Mouse (Mus musculus): ENCODE measurements at regions not wholly inside any gene's neighbourhood (a gene's known extent, or its start where the extent isn't known, plus 50 kb on each side); places are given as distances from the start of the nearest gene placed in this dataset.
"Not testable (repeated sequence)": the region's sequence is repeated elsewhere in the genome, so short reads cannot be mapped to it uniquely, and the experiment has no call there.

DNA sequence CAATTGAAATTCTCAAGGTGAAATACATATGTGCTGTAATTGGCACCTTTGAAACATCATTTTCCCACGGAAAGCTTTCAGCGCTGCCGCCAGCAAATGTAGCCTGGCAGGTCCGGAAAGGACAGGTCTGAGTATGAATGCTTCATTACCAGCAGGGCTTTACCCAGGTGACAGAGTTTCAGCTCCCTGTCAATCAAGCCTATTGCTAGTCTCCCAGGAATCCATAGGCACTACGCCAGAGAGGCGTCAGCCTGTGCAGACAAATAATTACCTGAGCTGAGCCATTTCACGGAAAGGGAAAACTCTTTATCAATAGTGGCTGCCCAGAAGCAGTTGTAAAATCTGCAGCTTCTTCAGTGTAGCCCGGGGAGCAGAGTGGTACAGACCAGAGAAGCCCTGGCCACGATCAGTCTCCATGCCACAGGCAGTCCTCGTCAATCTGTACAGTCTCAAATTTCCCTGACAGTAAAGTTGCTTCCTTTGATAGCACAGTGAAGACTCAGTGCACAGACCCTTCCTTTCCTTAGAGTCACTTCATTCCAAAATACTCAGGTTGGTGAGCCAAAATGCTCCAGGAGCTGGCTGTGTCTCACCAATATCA, 340.7 kb downstream of the Samd5 start:
- 67% methylated on average over 10 of the region's 10 CpGs for WGBS
- H3K27me3 ChIP-seq (ENCODE audit: control insufficient read depth, insufficient read depth, low read length): no peaks in the 10 kb centered on the region
- no peak for ATAC-seq (ENCODE audit: insufficient read depth, low FRiP score)

DNA sequence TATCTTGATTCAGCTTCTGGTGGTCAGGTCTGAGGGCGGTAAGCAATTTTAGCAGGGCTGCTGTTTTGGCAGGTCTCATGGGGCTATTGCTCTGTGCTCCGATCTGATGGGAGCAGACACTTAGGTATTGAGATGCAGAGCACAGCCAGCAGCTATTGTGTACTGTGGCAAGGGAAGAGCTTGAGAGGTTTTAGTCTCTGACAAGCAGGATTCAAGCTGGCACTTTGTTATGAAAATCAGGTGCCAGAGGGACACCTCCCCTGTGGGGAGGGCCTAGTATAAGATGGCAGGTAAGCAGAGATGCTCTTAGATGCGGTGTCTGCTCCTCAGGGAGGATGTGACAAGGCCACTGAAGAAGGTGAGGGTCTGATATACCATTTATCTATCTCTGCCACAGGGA, 343.3 kb downstream of the Samd5 start:
- H3K36me3 ChIP-seq (ENCODE audit: control insufficient read depth, insufficient read depth, low read length): no peaks in the 10 kb centered on the region
- no peaks in the 10 kb centered on the region for H3K4me1 ChIP-seq (ENCODE audit: control insufficient read depth, insufficient read depth, low read length)
- no peaks in the 10 kb centered on the region for H3K27me3 ChIP-seq (ENCODE audit: control insufficient read depth, insufficient read depth, low read length)
- no peak overlapping the region for H3K27ac ChIP-seq (ENCODE audit: low read length)
- H3K4me3 ChIP-seq (replicated peaks; ENCODE audit: low read length): no peak overlapping the region
- WGBS: 71% methylated on average over 3 of the region's 3 CpGs
- no peak for ATAC-seq (ENCODE audit: insufficient read depth, low FRiP score)
- H3K9me3 ChIP-seq (replicated peaks; ENCODE audit: control insufficient read depth, low read length): no peaks in the 10 kb centered on the region; the same call in 1 of the 2 replicates
- H3K9ac ChIP-seq (ENCODE audit: low read length): no peak overlapping the region
- H3K4me2 ChIP-seq (ENCODE audit: low read depth, low read length): no peak overlapping the region

More for the DNA sequence above, 340.7 kb downstream of the Samd5 start:
- Histone ChIP-seq H3K9ac (ENCODE audit: low read length) (no peak overlapping the region), H3K27ac (ENCODE audit: low read length) (no peak overlapping the region), H3K4me2 (ENCODE audit: low read depth, low read length) (no peak overlapping the region), H3K9me3 (replicated peaks; ENCODE audit: control insufficient read depth, low read length) (no peaks in the 10 kb centered on the region), H3K36me3 (ENCODE audit: control insufficient read depth, insufficient read depth, low read length) (no peaks in the 10 kb centered on the region), H3K4me1 (ENCODE audit: control insufficient read depth, insufficient read depth, low read length) (no peaks in the 10 kb centered on the region), H3K4me3 (replicated peaks; ENCODE audit: low read length) (no peak overlapping the region)

DNA sequence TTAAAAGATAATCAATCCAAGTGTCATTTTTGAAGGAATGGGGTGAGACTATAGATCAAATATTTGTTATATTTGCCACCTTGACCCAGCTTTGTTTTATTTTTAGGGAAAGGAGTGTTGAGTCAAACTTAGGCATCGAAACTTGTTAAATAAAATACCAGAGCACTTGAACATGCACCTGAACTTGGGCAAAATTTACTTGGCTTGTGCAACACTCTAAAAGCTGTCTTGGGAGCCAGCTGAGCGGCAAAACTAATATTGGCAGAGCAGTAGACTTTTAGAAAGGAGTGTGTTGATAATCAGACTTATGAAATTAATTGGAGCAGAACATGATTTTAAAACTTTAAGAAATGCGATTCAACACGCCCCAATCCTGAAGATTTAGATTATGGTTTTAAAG, 346.7 kb downstream of the Samd5 start:
- Histone ChIP-seq H3K4me3 (replicated peaks; ENCODE audit: low read length) (no peak overlapping the region), H3K36me3 (ENCODE audit: control insufficient read depth, insufficient read depth, low read length) (no peaks in the 10 kb centered on the region), H3K9ac (ENCODE audit: low read length) (no peak overlapping the region), H3K4me2 (ENCODE audit: low read depth, low read length) (no peak overlapping the region), H3K9me3 (replicated peaks; ENCODE audit: control insufficient read depth, low read length) (no peaks in the 10 kb centered on the region; the same call in 1 of the 2 replicates), H3K4me1 (ENCODE audit: control insufficient read depth, insufficient read depth, low read length) (no peaks in the 10 kb centered on the region), H3K27me3 (ENCODE audit: control insufficient read depth, insufficient read depth, low read length) (no peaks in the 10 kb centered on the region), H3K27ac (ENCODE audit: low read length) (no peak overlapping the region)
- ATAC-seq (ENCODE audit: insufficient read depth, low FRiP score): no peak
- WGBS: 75% methylated on average over 4 of the region's 4 CpGs

- H3K4me1 ChIP-seq (ENCODE audit: control insufficient read depth, insufficient read depth, low read length); ATAC-seq (ENCODE audit: insufficient read depth, low FRiP score); H3K9ac ChIP-seq (ENCODE audit: low read length); H3K9me3 ChIP-seq (replicated peaks; ENCODE audit: control insufficient read depth, low read length); H3K27ac ChIP-seq (ENCODE audit: low read length); H3K27me3 ChIP-seq (ENCODE audit: control insufficient read depth, insufficient read depth, low read length); H3K36me3 ChIP-seq (ENCODE audit: control insufficient read depth, insufficient read depth, low read length); H3K4me3 ChIP-seq (replicated peaks; ENCODE audit: low read length); H3K4me2 ChIP-seq (ENCODE audit: low read depth, low read length): not testable (repeated sequence)
- 82% methylated on average over 4 of the region's 4 CpGs for WGBS
Measured at GRCm38 (mm10) chr10:9327881-9328280, 347.1 kb downstream of the Samd5 start.

DNA sequence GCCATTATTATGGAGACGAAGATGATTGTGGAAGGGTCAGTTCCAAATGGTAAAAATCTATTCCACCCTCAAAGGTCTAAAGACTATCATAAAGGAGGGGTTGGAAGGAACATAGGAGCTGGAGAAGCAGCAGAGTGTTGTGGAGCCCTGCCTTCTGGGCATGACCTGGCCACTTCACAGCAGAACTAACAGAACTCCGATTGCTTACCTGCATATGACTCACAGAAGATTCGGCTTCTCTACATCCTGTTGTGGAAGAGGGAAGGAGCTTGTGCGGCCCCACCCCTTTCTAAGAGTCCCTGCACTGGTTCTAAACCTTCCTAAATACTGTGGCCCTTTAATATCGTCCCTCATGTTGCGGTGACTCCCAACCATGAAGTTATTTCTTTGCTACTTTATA, 362.7 kb downstream of the Samd5 start:
- H3K36me3 ChIP-seq (ENCODE audit: control insufficient read depth, insufficient read depth, low read length): no peaks in the 10 kb centered on the region
- WGBS: 86% methylated on average over 6 of the region's 6 CpGs
- no peaks in the 10 kb centered on the region for H3K27me3 ChIP-seq (ENCODE audit: control insufficient read depth, insufficient read depth, low read length)
- no peak for ATAC-seq (ENCODE audit: insufficient read depth, low FRiP score)
- no peak overlapping the region for H3K4me3 ChIP-seq (replicated peaks; ENCODE audit: low read length)
- no peak overlapping the region for H3K4me2 ChIP-seq (ENCODE audit: low read depth, low read length)
- peaks cover 5% of the 10 kb centered on the region; the same call in 1 of the 2 replicates for H3K4me1 ChIP-seq (ENCODE audit: control insufficient read depth, insufficient read depth, low read length)
- no peaks in the 10 kb centered on the region for H3K9me3 ChIP-seq (replicated peaks; ENCODE audit: control insufficient read depth, low read length)
- H3K9ac ChIP-seq (ENCODE audit: low read length): no peak overlapping the region
- no peak overlapping the region for H3K27ac ChIP-seq (ENCODE audit: low read length)

GRCm38 (mm10) chr10:9310346-9310745, 364.7 kb downstream of the Samd5 start:
- H3K36me3 ChIP-seq (ENCODE audit: control insufficient read depth, insufficient read depth, low read length): no peaks in the 10 kb centered on the region
- no peak overlapping the region for H3K9ac ChIP-seq (ENCODE audit: low read length)
- 63% methylated on average over 5 of the region's 5 CpGs for WGBS
- H3K4me2 ChIP-seq (ENCODE audit: low read depth, low read length): no peak overlapping the region
- H3K27me3 ChIP-seq (ENCODE audit: control insufficient read depth, insufficient read depth, low read length): no peaks in the 10 kb centered on the region
- no peak overlapping the region for H3K27ac ChIP-seq (ENCODE audit: low read length)
- H3K9me3 ChIP-seq (replicated peaks; ENCODE audit: control insufficient read depth, low read length): no peaks in the 10 kb centered on the region
- no peak for ATAC-seq (ENCODE audit: insufficient read depth, low FRiP score)
- H3K4me3 ChIP-seq (replicated peaks; ENCODE audit: low read length): no peak overlapping the region
- H3K4me1 ChIP-seq (ENCODE audit: control insufficient read depth, insufficient read depth, low read length): peaks cover 5% of the 10 kb centered on the region; the same call in 1 of the 2 replicates

DNA sequence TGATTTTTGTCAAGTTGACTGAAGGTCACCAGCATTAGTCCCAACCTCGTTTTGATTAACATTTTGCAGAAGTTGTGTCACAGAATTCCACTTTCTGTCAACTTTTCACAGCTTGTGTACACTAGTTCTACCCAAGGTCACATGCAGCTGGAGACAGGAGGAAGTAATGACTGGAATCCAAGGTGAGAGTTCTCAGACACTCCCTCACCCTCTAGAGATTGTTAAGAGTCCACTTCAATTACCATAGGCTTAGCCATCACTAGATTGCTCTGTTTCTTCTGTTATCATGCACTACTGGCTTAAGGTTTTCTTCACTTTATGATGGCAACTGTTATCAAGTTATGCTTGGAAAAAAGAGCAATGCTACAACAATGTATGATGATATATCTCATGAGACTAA, 379.0 kb downstream of the Samd5 start:
- WGBS: 18% methylated on average over 1 of the region's 1 CpGs
- ATAC-seq (ENCODE audit: insufficient read depth, low FRiP score): no peak
- no peak overlapping the region for H3K4me3 ChIP-seq (replicated peaks; ENCODE audit: low read length)
- peaks cover 2% of the 10 kb centered on the region; the same call in 1 of the 2 replicates for H3K4me1 ChIP-seq (ENCODE audit: control insufficient read depth, insufficient read depth, low read length)
- H3K36me3 ChIP-seq (ENCODE audit: control insufficient read depth, insufficient read depth, low read length): no peaks in the 10 kb centered on the region
- no peak overlapping the region for H3K9ac ChIP-seq (ENCODE audit: low read length)
- H3K9me3 ChIP-seq (replicated peaks; ENCODE audit: control insufficient read depth, low read length): no peaks in the 10 kb centered on the region
- H3K27me3 ChIP-seq (ENCODE audit: control insufficient read depth, insufficient read depth, low read length): no peaks in the 10 kb centered on the region
- H3K27ac ChIP-seq (ENCODE audit: low read length): no peak overlapping the region
- no peak overlapping the region for H3K4me2 ChIP-seq (ENCODE audit: low read depth, low read length)

DNA sequence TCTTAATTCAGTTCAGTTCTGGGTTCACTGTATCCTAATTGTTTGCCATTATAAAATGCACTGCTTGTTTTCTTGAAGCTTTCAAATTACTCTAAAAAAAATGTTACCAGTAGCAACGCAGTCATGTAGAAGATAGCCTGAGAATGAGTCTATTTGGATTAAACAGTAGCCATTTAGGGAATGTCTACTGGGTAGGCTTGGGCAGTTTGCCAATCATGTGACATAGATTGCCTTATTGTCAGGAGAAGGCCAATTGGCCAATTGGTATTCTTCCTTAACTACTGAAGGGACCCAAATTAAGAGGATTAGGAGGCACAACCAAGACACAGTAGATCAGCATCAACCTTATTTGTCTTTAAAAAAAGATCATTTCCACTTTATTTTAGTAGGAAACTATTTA, 379.7 kb downstream of the Samd5 start:
- no peak for ATAC-seq (ENCODE audit: insufficient read depth, low FRiP score)
- H3K4me3 ChIP-seq (replicated peaks; ENCODE audit: low read length): no peak overlapping the region
- no peaks in the 10 kb centered on the region for H3K27me3 ChIP-seq (ENCODE audit: control insufficient read depth, insufficient read depth, low read length)
- peaks cover 2% of the 10 kb centered on the region; the same call in 1 of the 2 replicates for H3K4me1 ChIP-seq (ENCODE audit: control insufficient read depth, insufficient read depth, low read length)
- H3K9ac ChIP-seq (ENCODE audit: low read length): no peak overlapping the region
- H3K36me3 ChIP-seq (ENCODE audit: control insufficient read depth, insufficient read depth, low read length): no peaks in the 10 kb centered on the region
- no peak overlapping the region for H3K27ac ChIP-seq (ENCODE audit: low read length)
- 68% methylated on average over 1 of the region's 1 CpGs for WGBS
- H3K4me2 ChIP-seq (ENCODE audit: low read depth, low read length): no peak overlapping the region
- H3K9me3 ChIP-seq (replicated peaks; ENCODE audit: control insufficient read depth, low read length): no peaks in the 10 kb centered on the region

DNA sequence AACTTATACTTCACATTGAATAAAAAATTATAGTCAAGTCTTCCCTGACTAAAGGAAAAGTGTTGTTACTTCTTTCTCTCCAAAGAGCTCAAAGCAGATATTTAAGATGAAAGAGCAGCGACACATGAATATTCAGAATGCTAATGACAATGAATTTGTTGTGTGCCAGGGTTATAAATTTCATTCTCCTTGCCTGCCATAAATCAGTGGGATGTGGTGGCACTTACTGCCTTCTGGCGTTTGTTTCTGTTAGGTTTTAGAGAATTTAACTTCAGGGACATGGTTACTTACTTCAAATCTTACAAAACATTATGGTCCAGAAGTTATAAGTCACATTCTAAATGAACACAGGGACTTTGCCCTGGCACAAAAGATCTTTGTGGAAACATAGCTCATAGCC, 380.4 kb downstream of the Samd5 start:
- H3K9me3 ChIP-seq (replicated peaks; ENCODE audit: control insufficient read depth, low read length): no peaks in the 10 kb centered on the region
- WGBS: 74% methylated on average over 2 of the region's 2 CpGs
- ATAC-seq (ENCODE audit: insufficient read depth, low FRiP score): no peak

More for the DNA sequence above, 380.4 kb downstream of the Samd5 start:
- Histone ChIP-seq H3K27me3 (ENCODE audit: control insufficient read depth, insufficient read depth, low read length) (no peaks in the 10 kb centered on the region), H3K4me3 (replicated peaks; ENCODE audit: low read length) (no peak overlapping the region), H3K36me3 (ENCODE audit: control insufficient read depth, insufficient read depth, low read length) (no peaks in the 10 kb centered on the region), H3K4me1 (ENCODE audit: control insufficient read depth, insufficient read depth, low read length) (peaks cover 2% of the 10 kb centered on the region; the same call in 1 of the 2 replicates), H3K4me2 (ENCODE audit: low read depth, low read length) (no peak overlapping the region), H3K27ac (ENCODE audit: low read length) (no peak overlapping the region), H3K9ac (ENCODE audit: low read length) (no peak overlapping the region)
